Mouse (Mus musculus): Measurements from ENCODE around the gene Ripk1. TPM values are rescaled to one million over a fixed set of nuclear protein-coding genes. Genes with fewer than 3 reads are reported as not detected.
"Not testable (repeated sequence)": the region's sequence is repeated elsewhere in the genome, so short reads cannot be mapped to it uniquely, and the experiment has no call there.

Gene Ripk1
- total RNA-seq, 2 experiments from 2014 or later: 4.3 to 4.4 TPM

DNA sequence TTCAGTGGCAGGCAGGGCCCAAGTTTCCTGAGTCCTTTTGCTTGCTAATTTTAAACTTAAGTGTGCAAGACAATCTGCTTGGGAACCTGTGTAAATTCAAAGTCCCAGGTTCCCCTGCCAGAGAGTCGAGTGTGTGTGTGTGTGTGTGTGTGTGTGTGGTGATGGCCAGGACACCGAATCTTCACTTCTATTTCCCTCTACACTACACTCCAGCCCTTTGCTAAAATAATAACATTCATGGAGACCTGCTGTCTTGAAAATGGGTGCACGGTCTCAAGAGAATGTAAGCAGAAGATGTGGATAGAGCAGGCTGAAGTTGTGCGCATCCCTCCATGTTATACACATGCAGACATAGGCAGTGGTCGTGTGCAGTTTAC lies 35.9 kb downstream of the Ripk1 start:
- DNase-seq: no peak

DNA sequence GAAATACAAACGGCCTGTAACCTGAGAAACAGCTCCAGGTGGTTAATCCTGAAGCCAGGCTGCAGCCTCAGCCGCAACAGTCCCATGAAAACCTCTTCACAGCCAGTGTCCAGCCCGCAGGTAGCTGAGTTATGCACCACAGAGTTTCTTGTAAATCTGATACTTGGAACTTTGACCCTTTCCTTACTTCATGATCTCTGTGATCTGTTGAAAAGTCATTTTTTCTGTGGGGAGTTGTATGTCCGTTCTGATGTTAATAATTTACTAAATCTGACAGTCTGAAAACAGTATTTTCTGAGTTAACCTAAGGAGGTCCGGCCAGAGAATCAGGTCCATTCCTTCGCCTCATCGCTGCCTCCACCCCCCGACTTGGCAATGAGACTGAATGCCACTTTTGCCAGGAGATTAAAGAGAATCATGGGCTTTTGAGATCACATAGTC lies 36.8 kb downstream of the Ripk1 start:
- DNase-seq: no peak

DNA sequence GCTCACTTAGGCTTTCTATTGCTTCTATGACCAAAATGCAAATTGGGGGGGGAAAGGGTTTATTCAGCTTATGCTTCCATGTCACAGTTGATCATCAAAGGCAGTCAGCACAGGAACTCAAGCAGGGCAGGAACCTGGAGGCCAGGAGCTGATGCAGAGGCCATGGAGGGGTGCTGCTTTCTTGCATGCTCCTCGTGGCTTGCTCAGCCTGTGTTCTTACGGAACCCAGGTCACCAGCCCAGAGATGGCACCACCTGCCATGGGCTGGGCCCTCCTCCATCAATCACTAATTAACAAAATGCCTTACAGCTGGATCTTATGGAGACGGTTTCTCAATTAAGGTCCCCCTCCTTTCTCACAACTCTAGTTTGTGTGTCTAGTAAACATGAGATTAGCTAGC lies 37.9 kb downstream of the Ripk1 start:
- DNase-seq: no peak

DNA sequence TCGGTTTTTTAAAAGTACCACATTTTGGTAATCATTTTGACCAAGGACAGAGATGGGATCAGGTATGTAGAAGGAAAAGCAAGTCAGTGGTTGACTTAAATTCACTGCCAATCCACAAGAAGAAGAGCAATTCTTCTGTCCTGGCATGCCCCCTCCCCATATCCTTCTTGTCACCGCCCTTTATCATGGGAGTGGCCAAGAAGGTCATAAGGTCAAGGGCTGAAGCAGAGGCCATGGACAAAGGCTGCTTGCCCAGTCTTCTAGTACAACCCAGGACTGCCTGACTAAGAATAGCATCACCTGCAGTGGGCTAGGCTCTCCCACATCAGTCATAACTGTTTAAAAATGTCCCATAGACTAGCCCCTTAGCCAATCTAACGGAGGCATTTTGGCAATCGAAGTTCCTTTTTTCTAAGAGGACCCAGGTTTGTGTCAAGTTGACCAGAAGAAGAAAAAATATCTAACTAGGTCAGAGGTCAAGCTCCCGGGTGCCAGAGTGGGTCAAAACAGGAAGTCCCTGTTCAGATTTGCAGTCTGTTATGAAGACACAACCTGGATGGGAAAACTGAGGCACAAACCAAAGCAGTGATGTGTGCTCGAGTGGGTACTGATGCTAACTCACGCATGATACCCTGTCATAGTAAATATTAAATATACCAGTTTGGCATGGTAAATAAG lies 41.7 kb downstream of the Ripk1 start:
- no peak for DNase-seq

DNA sequence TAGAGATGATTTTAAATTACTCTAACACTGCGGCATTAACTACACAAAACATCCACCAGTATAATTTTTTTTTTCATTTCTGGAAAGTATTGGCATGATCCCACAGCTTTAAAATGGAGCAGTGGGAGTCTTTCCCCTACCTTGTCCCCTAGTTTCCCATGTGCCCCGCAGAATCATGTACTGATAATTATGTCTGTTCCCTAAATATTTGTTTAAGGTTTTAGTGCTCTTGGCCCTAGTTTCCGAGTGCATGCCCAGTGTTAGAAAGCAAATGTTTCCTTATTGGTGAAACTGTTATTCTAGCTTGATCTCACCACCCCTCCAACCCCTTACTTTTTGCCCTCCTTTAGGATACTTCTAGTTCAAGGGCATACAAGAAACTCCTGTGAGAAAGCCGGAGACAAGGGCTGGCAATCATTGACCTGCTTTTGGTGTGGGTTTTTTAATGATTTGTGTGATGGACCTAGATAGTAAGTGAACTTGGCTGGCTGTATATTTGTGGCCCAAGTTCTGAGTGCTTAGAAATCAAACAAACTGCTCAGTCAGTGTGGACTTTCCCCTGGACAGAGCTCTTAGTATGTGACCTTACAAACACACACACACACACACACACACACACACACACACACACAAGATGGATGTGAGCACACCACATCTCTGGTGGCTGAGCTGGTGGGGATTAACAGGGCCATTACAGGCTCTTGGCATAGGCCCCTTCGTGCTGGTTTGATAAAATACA lies 43.5 kb downstream of the Ripk1 start:
- no peak for DNase-seq

DNA sequence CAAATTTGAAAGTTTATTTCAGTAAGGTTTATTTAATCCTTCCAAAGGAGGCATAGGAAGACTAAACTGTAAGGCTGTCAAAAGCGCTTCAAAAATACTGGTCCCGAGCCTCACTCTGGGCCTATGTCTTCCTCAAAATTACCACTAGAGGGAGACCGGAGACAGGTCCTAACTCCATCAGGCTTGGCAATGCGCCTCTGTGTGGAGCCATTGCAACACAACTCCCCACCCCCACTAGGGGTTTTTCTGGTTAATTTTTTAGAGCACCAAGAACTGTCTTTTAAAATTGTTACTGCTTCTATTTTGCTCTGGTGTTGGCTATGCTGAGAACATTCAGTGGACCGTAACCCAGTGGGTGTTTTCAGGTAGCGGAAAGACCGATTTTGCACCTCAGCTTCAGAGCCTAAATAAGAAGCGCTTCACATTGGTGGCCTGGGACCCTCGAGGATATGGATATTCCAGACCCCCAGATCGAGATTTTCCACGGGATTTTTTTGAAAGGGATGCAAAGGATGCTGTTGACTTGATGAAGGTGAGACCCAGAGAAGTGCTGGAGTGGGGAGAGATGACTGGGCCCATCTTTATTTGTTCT lies 44.4 kb downstream of the Ripk1 start:
- DNase-seq: peak; percentile 62

DNA sequence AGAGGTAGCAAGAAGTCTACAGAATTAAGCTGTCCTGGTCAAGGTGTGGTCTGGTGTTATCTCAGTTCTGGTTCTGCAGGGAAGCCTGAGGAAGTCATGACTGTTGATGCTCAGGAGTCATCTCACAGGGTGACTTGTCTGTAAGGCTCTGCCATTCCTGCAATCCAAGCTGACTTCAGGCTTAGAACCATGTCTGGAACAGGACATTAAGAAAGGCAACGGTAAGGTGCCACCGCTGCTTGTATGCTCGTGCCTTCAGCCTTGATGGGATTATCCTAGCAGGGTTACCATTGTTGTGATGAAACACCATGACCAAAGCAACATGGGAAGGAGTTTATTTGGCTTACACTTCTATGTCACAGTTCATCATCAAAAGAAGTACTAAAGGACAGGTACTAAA lies 45.4 kb downstream of the Ripk1 start:
- no peak for DNase-seq

DNA sequence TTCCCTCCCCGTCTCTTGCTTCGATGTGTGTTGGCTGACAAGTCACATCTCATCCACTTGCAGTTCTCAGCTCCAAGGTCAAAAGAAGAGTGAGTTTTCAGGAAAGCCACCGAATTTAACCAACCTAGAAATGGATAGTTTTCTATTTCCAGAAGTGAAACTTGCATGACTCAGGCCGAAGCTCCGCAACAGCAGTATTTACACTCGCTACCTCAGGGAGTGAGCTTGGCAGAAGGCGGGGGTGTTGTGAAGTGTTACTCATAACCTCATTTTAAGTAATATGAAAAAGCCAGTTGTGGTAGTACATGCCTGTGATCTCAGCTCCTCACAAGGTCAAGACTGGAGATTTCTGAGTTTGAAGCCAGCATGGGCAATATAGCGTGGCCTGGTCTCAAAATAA lies 48.3 kb downstream of the Ripk1 start:
- DNase-seq: no peak

DNA sequence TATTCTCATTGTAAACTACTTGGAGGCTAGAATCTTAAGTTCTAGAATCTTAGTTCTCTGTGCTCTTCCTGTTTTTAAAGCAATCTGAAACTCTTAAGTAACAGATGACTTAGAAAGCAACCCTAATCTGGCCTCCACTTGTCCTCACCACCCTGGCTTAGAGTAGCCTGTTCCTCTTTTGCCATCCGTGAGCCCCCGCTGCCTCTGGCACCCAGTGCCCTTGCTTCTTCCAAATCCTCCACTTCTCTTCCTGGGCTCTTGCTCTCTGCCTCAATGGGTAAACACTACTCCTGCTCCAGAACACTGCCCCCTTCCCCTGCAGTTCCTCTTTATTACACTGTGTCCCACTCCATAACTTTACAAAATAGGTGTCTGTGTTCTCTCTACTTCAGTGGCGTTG lies 49.5 kb downstream of the Ripk1 start:
- no peak for DNase-seq

DNA sequence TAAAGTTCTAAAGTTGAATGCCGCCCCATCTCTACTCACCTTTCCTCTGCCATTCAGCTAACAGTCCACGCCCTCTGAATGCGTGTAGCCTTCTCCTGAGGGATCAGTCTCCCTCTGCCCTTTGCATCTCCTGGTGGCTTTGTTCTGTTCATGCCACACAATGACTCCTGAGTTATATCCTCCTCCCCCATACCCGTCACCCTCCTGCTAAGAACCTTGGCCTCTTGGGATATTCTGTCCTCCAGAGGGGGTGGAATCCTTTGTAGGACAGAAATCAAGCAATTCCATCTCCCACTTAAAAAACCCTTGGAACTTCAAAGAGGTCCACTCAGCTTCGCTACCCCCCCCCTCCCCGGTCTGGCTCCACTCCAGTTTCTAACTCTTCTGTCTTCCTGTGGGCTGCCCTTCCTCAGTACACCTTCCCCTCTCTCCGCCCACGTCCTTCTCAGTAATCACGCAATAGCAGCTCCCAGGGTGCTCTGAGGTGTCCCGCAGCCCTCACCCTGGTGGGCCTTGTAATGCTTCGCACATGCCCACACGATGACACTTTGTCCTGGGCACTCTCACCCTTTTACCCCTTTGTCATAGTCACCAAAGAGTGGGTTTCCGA lies 51.6 kb downstream of the Ripk1 start:
- DNase-seq: no peak

DNA sequence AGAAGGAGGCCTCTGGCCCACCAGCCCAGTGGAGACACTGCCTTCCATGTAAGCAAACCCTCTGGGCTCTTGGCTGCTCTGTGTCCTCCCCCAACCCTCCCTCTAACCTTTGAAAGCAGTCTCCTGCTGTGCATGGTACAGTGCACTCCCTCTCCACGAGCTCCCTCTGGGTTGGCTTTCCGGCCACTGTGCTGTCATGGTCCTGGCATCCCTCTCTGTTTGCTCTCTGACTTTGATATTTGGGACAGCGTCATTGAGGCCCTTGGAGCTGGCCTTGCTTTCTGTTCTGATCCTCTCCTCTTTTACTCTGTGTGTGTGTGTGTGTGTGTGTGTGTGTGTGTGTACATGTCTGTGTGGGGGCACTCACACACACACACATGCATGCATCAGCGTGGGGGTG lies 52.2 kb downstream of the Ripk1 start:
- no peak for DNase-seq

DNA sequence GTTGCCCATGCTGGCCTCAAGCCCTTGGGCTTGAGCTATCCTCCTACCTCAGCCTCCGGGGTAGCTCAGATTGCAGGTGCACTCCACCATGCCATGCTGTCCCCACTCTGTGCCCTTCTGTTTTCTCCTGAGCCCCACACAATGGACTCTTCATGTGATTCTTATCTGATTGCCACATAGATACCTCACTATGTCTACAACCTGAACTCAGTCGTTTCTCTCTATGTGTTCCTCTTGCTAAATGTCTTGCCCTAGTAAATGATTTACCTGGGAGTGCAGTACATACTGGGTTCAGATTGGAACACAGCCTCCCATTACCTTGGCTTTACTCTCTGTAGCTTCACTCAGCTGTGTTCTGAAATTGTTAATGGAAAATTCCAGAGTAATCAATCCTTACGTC lies 52.8 kb downstream of the Ripk1 start:
- DNase-seq: no peak

DNA sequence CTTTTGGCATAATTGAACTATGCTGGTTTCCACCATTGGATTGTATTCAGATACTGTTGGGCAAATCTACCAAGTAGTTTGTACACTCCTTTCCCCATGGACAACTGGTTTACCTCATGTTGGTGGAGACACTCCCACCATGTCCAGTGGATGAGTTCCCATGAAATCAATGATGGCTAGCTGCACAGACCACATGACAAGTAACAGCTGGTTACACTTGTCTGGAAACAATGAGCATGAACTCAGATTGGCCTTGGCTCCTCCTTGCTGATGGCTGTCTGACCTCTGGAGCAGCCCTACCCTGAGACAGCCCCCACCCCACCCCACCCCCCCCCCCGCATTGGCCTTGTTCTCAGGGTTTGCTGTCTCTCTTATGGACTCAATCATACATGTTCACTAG lies 55.1 kb downstream of the Ripk1 start:
- no peak for DNase-seq

DNA sequence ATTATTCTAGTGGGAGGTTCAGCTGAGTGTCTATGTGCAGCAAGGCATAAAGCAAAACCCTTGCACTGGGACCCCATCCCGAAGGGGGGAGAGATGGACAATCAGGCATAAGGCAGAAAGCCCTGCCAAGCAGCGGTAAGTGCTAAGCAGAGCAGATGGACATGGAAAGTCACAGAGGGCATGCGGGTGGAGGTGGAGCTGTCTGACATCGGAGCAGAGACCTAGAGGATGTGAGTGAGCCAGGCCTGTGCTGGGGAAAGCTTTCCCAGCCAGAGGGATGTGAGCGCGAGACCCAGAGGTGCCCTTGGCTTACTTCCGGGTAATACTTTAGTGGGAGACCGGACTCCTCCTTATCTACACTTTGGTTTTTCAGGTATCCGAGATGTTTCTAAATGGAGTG lies 57.9 kb downstream of the Ripk1 start:
- DNase-seq: no peak

DNA sequence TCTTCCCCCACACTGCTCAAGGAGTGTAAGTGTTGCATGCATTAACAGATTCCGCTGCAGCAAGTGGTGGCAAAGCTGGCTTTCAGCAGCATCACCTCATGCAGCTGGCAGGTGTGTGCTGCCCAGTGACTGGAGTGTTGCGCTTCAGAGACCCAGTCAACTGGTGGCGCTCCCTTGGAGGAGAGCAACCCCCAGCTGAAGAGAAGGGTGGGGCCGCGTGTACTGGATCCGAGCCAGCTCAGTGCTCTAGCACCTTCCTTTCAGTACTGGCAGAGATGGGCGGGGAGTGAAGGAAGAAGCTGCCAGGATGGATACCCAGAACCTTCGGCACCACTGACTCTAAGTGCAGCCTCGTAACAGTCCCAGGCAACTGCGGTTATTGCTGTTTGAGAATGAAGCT lies 60.3 kb downstream of the Ripk1 start:
- no peak for DNase-seq

DNA sequence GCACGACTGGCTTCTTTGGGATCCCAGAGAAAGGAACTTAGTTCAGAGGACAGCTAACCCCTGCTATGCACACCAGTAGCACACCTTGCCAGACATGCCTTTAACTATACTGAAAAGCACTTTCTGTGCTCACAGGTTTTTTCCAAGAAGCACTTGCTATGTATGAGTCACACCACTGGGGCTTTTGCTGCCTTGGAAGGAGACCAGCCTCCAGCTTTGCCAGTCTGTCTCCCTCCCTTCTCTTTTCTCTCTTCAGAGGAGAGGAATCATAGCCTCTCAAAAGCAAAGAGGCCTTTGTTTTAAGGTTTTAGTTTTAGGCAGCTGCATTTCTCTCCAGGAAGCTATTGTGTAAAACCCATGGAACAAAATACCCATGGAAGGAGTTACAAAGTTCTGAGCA lies 64.2 kb downstream of the Ripk1 start:
- DNase-seq: peak; percentile 44

DNA sequence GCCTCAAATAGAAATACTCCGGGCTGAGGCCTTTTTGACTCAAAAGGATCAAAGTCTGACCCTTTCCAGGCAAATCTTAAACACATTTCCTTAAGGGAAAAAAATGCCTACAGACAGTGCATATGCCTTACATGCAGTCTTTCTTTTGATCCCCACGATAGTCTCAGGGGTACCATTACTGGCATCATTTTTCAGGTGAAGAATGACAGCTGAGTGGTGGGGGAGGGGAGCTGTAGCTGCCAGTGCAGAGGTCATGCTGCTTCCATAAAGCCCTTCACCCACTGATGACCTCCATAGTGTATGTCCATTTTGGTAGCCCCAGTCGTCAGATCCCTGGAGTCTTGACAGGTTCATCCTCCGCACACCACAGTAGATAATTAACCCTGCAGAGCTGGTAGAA lies 68.1 kb downstream of the Ripk1 start:
- DNase-seq: no peak

DNA sequence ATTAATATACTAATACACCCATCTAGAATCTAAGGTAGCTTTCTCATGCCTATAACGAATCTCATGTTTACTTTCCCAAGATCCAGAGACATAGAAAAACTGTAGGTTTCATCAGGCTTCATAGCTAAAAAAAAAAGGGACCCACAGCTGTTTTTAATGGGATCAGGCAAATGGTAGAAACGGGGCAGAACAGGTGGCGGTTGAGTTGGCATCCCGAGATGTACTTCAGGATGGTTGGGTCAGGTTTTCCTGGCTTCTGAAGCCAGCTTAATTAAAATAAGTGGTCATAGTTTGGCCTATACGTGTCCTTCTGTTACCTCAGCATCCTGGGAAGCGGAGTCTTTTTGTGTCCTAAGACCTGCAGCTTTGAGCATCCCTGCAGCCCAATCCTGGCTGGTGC lies 69.7 kb downstream of the Ripk1 start:
- DNase-seq: no peak

DNA sequence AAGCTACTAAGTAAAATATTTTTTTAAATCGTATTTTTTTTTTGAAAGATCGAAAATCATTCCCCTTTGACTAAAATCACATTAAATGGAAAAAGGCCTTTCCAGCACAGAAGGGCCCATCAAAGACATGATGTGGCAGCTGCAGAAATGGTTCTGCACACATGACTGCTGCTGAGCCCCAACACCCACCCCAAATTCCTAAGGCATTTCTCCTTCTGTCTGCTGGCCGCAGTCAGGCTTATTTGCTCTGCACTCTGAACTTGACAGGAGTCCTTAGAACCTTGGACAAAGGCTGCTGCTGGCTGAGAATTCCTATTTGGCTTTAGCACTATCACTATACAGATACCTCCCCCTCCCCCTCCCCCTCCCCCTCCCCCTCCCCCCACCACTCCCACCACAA lies 70.7 kb downstream of the Ripk1 start:
- DNase-seq: no peak

DNA sequence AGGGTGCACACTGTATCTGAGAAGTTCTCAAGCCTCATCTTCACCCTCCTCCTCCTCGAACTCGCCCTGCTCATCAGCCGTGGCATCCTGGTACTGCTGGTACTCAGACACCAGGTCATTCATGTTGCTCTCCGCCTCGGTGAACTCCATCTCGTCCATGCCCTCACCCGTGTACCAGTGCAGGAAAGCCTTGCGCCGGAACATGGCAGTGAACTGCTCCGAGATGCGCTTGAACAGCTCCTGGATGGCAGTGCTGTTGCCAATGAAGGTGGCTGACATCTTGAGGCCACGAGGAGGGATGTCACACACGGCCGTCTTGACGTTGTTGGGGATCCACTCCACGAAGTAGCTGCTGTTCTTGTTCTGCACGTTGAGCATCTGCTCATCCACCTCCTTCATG lies 72.3 kb downstream of the Ripk1 start:
- not testable (repeated sequence) for DNase-seq

DNA sequence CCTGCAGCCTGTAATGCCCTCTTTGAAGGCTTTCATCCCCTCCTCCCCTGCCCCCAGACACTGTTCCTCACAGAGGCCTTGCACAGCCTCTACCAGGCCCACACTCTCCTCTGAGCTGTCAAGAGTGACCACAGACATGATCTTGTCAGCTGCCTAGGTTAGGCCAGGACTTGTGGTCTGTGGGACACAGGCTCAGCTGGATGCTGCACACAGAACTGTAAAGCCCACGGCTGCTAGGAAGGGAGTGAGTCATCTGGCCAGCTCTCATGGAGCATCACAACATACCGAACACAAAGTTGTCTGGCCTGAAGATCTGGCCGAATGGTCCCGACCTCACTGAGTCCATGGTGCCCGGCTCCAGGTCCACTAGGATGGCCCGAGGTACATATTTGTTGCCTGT lies 73.7 kb downstream of the Ripk1 start:
- DNase-seq: not testable (repeated sequence)

DNA sequence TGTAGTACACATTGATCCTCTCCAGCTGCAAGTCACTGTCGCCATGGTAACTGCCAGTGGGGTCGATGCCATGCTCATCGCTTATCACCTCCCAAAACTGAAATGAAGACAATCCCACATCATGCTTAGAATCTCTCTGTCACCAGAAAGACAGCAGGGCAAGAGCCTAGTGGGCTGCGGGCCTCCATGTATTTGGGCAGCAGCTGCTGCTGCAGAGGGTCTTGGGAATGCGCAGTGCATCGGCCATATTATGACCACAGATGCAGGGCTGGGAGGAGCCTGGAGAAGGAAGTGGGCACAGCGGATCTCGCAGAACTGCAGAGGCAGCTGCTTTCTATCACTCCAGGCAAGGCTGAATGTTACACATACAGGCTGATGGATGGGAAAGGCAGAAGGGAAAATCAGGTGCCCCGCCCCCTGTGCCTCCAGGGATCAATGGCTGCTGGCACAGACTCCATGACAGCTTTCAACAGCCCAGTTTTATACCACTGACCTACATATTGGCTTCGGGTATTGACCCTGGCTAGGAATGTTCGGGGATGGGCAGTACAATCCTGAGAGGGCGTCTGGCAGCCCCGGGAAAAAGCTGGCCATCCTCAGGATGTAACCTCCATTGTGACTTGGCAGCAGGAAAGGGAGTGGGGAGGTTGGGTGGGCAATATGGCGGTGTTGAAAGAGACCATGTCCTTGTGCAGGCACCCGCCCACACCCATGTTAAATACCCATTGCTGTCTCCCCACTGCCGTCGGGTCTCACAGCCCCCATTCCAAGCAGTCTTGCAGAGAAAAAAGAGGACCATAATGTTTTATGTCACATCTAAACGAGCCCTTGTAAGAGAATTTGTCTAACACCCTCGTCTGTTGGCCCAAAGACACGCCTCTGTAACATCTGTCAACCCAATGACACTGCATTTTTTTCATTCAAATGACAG lies 74.7 kb downstream of the Ripk1 start:
- DNase-seq: no peak
